Mouse (Mus musculus): ENCODE results near the gene Ribc2. TPM values are rescaled to one million over a fixed set of nuclear protein-coding genes. Genes with fewer than 3 reads are reported as not detected.

Gene Ribc2
- not detected for total RNA-seq (2021)

DNA sequence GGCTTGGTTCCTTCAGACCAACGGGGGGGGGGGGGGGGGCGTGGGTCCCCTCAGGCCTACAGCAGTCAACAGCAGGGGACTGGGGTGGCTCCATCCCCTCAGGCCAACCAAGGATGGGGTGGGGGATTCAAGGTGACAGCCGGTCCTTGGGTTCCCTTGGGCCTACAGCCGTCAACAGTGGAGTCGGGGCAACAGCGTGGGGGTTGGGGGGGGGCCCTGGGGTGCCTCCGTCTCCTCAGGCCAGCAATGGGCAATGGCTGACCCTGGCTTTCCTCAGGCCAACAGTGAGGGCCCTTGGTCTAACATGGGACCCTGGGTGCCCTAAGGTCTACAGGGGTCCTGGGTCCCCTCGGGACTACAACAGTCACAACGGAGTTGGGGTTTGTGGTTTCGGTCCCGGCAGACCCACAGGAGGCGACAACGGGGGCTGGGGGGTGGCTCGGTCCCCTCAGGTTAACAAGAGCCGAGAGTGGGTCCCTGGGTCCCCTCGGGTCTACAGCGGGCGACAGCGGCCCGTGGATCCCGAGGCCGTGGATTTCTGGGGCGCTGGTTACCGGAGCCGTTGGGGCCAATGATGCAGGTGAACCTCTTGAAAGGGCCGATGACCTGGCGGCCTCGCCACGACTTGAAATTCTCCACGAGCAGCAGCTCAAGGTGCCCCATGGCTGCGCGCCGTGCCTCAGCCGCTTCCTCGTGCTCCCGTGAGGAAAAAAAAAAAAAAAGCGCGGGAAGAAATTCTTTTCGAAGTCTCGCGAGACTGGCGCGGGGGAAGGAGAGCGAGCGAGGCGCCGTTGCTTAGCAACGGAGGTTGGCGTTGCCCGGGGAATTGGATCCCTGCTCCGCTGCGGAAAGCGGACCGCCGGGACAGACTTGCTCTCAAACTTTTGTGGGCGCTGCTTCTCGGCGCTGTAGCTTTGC is at the start of gene Ribc2, which contains the start of gene Smc1b:
Gene Ribc2, plus strand, starts transcription at position 804 of the 918 bp plus-strand sequence.
Gene Smc1b, minus strand, starts transcription at position 690 of the 918 bp plus-strand sequence.
- intact Hi-C loops (cut with DNase I) = no loop called here
- DNase-seq (ENCODE audit: low spot score in 2 of 2) = peak; percentile 73 to 82

DNA sequence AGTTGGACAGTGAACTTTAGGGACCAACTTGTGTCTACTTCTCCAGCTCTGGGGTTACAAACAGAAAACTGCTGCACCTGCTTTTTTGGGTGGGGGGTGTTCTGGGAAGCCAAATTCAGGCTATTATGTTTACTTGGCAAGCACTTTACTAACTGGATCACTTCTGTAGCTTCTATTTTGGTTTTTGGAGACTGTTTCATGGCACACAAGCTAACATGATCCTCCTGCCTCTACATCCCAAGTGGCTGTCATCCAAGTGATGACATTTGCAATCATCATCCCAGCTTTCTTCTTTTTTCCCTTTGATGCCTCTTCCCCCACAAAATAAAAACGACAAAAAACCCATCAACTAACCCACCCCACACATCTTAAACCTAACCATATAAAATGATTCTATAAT is 46.2 kb upstream of the Ribc2 start:
- DNase-seq (ENCODE audit: low spot score in 2 of 2) = no peak
- intact Hi-C loops (cut with DNase I) = no loop called here

DNA sequence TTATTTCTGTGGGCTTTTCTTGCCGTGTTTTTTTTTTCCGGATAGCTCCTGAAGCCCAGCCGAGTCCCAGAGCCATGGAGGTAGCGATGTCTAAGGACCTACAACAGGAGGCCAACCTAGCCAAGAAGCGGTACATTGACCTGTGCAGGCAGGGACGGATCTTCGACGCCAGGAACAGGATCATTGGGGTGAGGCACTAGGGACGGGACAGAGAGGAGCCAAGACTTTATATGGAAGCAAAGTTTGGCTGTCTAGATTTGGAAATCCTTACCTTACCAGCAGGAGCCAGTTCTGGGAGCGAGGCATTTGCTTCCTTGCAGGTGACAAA is 279 bp downstream of the Ribc2 start:
- intact Hi-C loops (cut with DNase I) = no loop called here
- no peak for DNase-seq (ENCODE audit: low spot score in 2 of 2)

DNA sequence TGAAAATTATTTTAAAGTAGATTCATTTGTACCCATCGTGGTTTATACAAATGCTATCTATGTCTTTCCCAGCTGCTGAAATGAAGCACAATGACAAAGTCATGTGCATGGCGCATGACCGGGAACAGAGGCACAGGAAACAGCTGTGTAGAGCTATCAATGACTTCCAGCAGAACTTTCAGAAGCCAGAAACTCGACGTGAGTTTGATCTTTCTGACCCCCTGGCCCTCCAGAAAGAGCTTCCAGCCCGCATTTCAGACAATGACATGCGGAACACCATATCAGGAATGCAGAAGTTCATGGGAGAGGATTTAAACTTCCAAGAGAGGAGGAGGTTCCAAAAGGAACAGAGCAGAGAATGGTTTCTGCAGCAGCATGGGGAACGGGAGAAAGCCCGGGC is 3.3 kb downstream of the Ribc2 start:
- no peak for DNase-seq (ENCODE audit: low spot score in 2 of 2)
- intact Hi-C loops (cut with DNase I) = no loop called here

DNA sequence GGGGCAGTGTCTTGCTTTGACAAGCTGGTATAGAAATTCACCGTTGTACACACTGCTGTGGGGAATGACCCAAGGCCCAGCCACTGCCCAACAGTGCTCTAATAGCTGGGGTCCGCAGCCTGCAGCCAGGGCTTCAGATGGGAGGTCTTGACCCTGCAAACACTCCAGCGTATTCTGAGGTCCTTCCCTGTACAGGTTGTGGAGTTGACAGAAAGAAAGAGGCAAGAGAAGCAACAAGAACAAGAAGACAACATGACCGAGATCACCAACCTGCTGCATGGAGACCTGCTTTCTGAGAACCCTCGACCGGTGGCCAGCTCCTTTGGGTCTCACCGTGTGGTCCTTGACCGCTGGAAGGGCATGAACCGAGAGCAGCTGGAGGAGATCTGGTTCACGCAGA is 9.4 kb downstream of the Ribc2 start:
- intact Hi-C loops (cut with DNase I) = no loop called here
- no peak for DNase-seq (ENCODE audit: low spot score in 2 of 2)

DNA sequence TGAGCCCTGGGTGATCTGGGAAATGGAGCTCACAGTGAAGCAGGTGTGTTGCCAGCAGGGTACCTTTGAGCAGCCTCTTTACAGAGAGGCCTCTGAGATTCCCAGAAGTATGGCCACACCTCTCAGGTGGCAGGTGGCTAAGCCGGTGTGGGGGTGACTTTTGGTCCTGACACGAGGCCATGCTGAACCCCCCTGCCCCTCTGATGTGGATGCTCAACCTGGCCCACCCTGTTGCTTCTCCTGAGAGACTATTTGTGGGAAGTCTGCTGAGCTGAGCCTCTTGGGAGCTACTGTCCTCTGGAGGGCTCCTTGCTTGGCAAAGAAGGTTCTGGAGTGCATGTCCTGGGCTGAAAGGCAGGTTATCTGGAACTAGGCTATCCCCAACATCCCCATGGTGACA is 10.6 kb downstream of the Ribc2 start:
- intact Hi-C loops (cut with DNase I) = no loop called here

DNA sequence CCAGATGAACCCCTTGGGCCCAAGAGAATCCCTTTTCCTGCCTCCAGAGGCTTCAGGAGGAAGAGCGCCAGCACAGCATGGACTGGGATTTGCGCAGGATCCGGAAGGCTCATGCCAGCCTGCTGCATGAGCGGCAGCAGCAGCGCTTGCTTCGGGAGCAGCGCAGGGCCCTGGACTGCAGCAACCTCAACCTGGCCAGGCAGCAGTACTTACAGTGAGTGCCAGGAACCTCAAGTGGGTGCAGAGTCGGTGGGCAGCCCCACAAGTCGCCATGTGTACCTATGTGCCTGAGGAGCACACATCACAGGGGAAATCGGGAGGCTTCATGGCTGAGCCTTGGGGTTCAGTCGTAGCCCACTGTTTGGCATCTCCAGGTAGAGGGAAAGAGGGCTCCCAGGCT is 11.3 kb downstream of the Ribc2 start:
- no peak for DNase-seq (ENCODE audit: low spot score in 2 of 2)
- intact Hi-C loops (cut with DNase I) = no loop called here

More for the DNA sequence above, 10.6 kb downstream of the Ribc2 start:
- DNase-seq (ENCODE audit: low spot score in 2 of 2) = no peak

DNA sequence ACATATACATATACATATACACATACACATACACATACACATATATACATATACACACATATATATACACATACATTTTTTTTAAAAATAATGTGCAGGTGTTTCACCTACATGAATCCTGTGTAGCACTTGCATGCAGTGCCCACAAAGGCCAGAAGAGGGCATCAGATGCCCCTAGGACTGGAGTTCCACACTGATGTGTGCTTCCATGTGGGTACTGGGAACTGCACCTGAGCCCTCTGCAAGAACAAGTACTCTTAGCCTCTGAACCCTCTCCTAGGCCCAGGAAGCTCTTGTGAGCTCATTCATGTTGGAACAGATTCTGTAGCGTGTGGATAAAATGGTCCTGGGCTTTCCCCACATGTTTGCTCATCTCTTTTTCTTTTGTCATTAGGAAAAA is 11.9 kb downstream of the Ribc2 start:
- intact Hi-C loops (cut with DNase I) = no loop called here
- no peak for DNase-seq (ENCODE audit: low spot score in 2 of 2)

DNA sequence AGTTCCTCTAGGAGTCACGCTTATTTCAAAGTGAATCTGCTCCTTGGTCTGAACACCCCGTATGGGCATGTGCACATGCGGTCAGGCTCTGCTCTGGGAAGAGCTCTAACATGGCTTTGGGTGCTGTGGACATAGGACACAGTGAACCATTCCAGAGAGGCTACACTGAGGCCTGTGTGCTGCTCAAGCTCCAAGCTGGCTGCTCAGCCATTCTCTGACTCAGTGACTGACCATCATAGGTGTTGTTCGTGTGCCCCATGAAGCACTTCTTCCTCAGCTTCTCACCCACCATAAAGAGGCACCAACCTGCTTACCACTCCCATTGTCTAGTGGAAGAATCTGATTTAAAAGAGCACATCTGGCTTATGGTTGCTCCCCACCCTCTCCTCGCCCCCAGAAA is 12.4 kb downstream of the Ribc2 start:
- no peak for DNase-seq (ENCODE audit: low spot score in 2 of 2)
- intact Hi-C loops (cut with DNase I) = no loop called here

DNA sequence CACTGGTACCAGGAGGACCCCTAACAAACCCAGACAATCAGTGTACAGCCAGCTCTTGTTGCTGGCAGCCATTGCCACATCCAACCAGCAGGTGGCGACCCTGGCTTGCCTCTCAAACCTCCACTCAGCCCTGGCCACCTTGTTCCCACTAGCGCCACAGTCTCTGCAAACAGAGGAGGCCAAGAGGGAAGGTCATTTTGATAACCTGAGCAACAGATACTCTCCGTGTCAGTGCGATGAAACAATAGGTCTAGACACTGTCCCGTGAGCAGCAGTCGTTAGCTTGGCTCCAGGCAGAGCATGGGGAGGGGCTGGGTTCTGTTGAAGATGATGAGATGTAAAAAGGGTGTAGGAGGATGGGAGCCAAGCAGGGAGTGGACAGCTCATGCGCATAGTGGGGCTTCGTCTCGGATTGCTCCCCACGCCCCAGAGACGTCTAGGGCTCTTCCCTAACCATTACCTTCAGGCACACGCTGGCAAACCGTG is 19.6 kb downstream of the Ribc2 start:
- DNase-seq (ENCODE audit: low spot score in 2 of 2) = peak; percentile 61 to 75
- intact Hi-C loops (cut with DNase I) = loop anchor here (1.0 to 5.0 kb wide), 3 partner anchors 81 to 431 kb away; partner anchors contain the start of gene Wnt7b

DNA sequence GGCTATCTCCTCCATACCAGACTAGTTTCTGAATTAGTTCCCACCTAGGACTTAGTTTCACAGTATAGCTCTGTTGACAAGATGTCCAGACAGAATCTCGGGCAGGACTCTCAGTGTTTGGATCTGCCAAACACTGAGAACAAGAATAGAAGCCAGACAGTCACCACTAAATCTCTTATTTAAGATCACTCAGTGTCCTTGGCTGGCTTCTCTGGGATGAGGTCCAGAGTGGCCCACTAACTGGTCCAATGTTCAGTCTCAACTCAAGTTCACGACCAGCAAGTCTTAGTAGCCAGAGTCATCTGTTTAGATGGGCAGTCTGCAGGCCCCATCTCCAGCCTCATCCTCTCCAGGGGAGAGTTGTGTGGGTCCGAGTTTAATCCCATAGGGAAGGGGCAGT is 20.7 kb downstream of the Ribc2 start:
- intact Hi-C loops (cut with DNase I) = loop anchor here (5.0 kb wide), 2 partner anchors 80 to 430 kb away; partner anchors contain the start of gene Wnt7b
- no peak for DNase-seq (ENCODE audit: low spot score in 2 of 2)

DNA sequence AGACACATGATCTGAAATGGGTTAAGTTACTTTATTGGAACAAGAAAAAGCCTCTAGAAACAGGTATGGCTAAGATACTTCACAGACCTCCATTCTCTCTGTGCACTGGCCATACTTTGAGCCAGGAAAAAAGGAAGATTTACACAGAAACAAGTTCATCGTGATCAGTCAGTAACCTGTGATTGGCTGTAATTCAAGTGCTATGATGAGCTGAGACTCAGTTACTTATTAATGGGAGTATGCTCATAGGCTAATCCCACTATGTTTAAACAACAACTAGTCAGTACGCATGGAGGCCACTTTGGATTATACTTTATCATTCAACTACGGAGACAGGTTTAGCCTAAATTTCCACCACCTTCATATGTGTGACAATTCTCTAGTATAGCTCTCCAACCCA is 22.2 kb downstream of the Ribc2 start:
- no peak for DNase-seq (ENCODE audit: low spot score in 2 of 2)
- intact Hi-C loops (cut with DNase I) = loop anchor here (5.0 kb wide), 2 partner anchors 78 to 428 kb away; partner anchors contain the start of gene Wnt7b

DNA sequence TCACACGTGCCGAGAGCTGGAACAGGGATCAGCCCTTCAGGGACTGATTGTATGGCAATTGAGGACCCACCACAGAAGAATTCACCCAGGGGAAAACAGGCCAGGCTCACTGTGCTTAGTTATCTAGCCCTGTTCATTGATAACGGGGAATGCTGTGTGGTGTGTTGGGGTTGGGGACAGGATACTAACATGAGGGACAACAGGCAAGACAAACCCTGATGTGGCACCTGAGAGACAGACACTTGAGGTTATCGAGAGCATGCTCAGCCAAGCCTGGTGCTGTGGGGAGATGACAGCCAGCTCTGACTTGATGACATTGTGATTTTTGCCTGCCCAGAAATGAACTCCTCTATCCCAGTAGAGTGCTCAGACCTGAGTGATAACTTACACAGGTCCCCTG is 24.3 kb downstream of the Ribc2 start:
- intact Hi-C loops (cut with DNase I) = no loop called here
- DNase-seq (ENCODE audit: low spot score in 2 of 2) = no peak

DNA sequence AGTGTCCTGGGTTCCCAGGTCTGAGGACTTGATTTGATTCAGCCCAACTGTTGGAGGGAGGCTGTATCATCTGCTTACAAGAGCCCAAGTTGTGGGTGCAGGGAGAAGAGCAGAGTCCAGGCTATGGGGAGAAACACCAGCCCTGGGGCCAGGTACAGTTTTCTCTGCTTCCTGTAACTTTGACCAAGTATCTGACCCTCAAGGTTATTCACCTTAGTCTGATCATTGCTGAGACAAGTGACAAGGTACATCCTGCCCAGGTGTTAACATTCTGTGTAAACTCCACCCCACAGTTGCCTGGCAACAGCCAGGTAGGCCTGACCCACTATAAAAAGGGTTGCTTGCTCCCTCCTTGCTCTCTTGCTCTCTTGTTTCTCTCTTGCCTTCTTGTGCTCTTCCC is 29.5 kb downstream of the Ribc2 start:
- intact Hi-C loops (cut with DNase I) = no loop called here
- no peak for DNase-seq (ENCODE audit: low spot score in 2 of 2)

DNA sequence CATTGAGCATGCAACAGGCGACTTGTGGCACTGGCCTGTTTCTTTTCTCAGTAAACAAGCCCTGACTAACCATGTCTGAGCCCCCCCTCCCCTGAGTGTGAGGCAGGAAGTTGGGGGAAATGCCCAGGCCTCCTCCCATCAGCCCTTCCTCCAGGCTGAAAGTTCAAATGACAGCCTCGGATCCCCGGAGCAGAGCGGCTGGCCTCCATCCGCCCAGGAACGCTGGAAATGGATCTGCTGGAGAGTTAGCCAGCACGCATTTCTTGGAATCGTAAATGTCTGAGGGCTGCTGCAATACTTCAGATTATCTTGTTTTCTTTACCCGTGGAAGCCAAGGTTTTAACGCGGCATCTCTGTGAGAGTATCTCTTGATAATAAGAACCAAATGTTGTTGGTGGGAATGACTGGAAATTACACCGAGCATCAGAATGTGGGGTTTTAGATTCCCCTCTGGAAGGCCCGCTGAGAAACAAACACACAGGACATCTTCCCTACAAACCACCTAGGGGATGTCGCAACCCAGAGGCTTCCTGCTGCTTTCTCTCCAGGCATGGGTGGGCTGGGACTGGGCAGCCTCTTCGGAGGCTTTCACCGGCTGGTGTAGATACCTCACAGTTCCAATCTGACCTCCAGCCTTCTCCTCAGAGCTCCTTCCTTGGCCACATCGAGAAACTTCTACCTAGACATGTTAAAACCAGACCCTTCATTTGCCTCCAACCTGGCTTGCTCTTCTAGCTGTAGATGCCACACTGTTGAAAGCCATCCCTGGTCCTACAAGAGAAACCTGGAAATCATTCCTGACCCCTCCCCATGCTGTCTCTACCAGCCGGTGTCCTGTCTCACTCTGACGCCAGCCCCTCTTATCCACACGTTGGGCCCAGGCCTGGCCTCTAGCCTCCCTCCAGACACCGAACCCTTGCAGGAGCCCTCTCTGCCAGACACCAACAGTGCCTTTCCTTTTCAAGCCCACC is 31.1 kb downstream of the Ribc2 start:
- intact Hi-C loops (cut with DNase I) = no loop called here
- no peak for DNase-seq (ENCODE audit: low spot score in 2 of 2)

DNA sequence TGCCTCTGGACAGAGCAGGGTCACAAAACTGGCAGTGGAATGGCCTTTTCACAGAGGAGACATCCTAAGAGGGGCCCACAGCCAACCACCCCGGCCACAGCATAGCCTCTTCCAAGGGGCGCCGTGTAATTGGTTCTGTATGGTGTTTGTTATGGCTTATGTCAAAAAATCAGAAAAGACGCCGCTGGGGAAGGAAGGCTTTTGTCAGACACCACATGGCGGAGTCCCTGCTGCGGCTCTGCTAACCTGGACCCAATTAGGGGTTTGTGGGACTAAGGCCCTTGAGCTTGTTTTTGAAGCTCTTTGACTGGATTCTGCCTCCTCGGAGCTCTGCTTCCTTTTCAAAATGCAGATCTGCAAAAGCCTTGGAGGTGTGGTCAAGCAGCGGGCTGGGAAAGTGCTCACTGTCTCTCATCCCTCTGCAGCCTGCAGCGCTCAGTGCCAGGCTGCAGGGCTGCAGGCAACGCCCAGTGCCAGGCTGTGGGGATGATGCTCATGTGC is 34.6 kb downstream of the Ribc2 start:
- intact Hi-C loops (cut with DNase I) = no loop called here
- no peak for DNase-seq (ENCODE audit: low spot score in 2 of 2)

DNA sequence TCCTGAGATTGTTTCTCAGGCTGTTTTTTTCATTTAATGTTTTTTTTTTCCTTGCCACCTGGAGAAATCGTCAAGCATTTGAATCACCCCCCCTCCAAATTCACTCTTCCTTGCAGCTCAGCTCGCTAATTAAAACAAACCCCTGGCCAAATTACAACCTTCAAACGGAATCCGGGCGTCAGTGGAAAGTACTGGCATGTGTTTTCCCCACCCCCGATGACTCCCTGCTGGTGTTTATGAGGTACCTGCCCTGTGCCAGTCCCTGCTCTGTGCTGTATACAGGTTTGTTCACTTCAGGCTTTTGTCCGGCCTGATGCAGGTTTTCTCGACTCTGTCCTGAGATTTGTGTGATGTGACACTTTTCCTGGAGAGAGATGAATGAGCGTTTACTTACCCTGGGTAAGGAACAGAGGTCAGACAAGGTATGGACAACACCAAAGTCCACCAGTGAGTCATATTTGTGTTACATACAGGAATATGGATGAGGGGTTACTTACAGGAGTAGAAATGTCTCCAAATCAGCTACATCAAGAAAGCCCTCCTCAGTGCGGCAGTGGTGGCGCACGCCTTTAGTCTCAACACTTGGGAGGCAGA is 35.3 kb downstream of the Ribc2 start:
- intact Hi-C loops (cut with DNase I) = no loop called here
- DNase-seq (ENCODE audit: low spot score in 2 of 2) = no peak

DNA sequence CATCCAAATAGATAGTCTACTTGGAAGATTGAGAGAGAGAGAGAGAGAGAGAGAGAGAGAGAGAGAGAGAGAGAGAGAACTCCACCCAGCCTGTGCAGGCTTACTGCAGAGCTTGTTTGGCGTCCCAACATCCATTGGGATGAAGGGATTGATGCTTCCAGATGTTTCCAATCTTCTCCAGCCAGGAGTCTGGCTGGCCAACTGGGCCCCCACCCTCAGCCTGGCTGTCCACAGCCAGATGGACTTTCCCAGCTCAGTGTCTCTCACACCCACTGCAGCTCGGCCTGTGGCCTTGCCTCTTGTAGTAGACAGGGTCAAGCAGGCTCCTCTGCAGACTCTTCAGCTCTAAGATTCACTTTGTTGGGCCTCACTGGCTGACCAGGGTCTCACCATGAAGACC is 40.2 kb downstream of the Ribc2 start:
- intact Hi-C loops (cut with DNase I) = no loop called here
- no peak for DNase-seq (ENCODE audit: low spot score in 2 of 2)

DNA sequence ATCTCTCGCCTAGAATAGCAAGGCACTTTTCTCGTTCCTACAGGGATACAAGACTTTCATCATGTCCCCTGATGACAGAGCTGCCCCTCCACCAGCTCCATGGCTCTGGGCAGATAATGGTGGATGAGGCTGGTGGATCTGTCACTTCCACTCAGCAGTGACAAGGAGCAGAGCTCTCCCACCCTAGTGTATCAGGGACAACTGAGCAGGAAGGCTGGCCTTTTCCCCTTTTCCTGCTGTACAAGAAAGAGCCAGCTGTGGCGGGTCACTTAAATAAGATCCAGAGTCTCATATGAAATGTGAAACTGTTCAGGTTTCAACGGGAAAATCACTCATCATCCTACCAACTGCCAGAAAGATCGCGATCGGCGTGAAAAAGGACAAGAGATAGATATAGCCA is 41.5 kb downstream of the Ribc2 start:
- no peak for DNase-seq (ENCODE audit: low spot score in 2 of 2)
- intact Hi-C loops (cut with DNase I) = no loop called here

DNA sequence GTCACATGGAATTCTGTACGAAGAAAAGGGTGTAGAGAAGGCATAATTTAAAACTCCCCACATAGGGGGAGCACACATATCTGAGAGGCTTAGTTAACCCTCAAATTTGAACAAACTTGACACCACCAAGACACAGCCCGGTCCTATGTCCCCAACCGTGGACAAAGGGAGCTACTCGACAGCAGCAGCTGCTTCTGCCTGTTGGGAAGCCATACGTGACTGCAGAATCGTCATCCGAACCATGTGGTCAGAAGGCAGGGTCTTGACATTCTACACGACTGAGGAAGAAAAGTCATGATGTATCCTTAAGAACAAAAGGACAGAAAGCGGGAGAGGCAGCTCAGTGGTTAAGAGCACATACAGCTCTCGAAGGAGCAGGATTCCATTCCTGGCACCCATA is 42.2 kb downstream of the Ribc2 start:
- DNase-seq (ENCODE audit: low spot score in 2 of 2) = no peak
- intact Hi-C loops (cut with DNase I) = no loop called here

Data from left cerebral cortex, postnatal 36 days (tissue).